Mouse (Mus musculus) thymus, postnatal 0 days (tissue): Measurements from ENCODE around the gene Ndufa5. TPM values are rescaled to one million over a fixed set of nuclear protein-coding genes. Genes with fewer than 3 reads are reported as not detected.
A peak's percentile ranks its signal among the peaks of the same experiment; 100 is the strongest.

Experiments
- DNase-seq: peaks from one replicate; pipeline ENCODE4 v3.0.0-alpha.2; 2015; ENCODE audit warnings: low spot score
- polyA plus RNA-seq: library from polyadenylated mRNA; unstranded; fragments of >200 nt; fragmentation: Nextera tagmentation; extraction: Ambion mirVana; gene quantifications from 2 replicates; pipeline ENCODE4 v1.2.1, GENCODE M21; 2015

Ndufa5 gene
- polyA plus RNA-seq, 1 experiment from 2014 or later: 348 TPM

GRCm38 (mm10) chr6:24525705-24526104 lies 2.1 kb downstream of the Ndufa5 start:
- no peak for DNase-seq

GRCm38 (mm10) chr6:24516197-24516596 lies 11.6 kb downstream of the Ndufa5 start:
- DNase-seq: peak; percentile 28

- DNase-seq: peak; percentile 27
Measured at GRCm38 (mm10) chr6:24514552-24515284, 13.1 kb downstream of the Ndufa5 start, which contains the start of gene Iqub. Iqub (minus strand) TSS chr6:24515067.

- no peak for DNase-seq
Measured at GRCm38 (mm10) chr6:24504141-24504540, 23.7 kb downstream of the Ndufa5 start.

GRCm38 (mm10) chr6:24490341-24490740 lies 37.5 kb downstream of the Ndufa5 start:
- DNase-seq: peak; percentile 8

- DNase-seq: no peak
Measured at GRCm38 (mm10) chr6:24486530-24486929, 41.3 kb downstream of the Ndufa5 start.

- no peak for DNase-seq
Measured at GRCm38 (mm10) chr6:24470571-24471132, 57.2 kb downstream of the Ndufa5 start.

- DNase-seq: no peak
Measured at GRCm38 (mm10) chr6:24470135-24470534, 57.7 kb downstream of the Ndufa5 start.

Other genes starting within 250 kb of the Ndufa5 start
- gene Iqub, start 12.9 kb downstream of the Ndufa5 start, polyA plus RNA-seq: 0.08 and 0.16 TPM in 2 replicates
- 0.07 TPM in 1 of 2 replicates, not detected in the other for gene Asb15, start 131 bp upstream of the Ndufa5 start, polyA plus RNA-seq
- 0.06 and 0.07 TPM in 2 replicates for gene Lmod2, start 69.7 kb upstream of the Ndufa5 start, polyA plus RNA-seq
- 41.3 and 50.7 TPM in 2 replicates for gene Wasl, start 137.0 kb upstream of the Ndufa5 start, polyA plus RNA-seq
- gene Hyal6, start 205.2 kb upstream of the Ndufa5 start, polyA plus RNA-seq: not detected in 2 replicates
- gene Hyal4, start 220.3 kb upstream of the Ndufa5 start, polyA plus RNA-seq: not detected in 2 replicates